Mouse (Mus musculus): ENCODE measurements around the gene Trp63. TPM values are rescaled to one million over a fixed set of nuclear protein-coding genes. Genes with fewer than 3 reads are reported as not detected.

Trp63 gene
- total and polyA plus RNA-seq, 3 experiments: not detected

GRCm38 (mm10) chr16:25848474-25848873 lies 164.9 kb downstream of the Trp63 start:
- Histone ChIP-seq H3K79me2 (ENCODE audit: control insufficient read depth, insufficient read depth, low read length, poor library complexity) (no peaks in the 10 kb centered on the region), H3K9ac (ENCODE audit: control insufficient read depth, low read depth, low read length, poor library complexity, severe bottlenecking) (no peak overlapping the region), H3K4me3 (ENCODE audit: control insufficient read depth in 1 of 2, insufficient read depth in 1 of 2, low read depth in 2 of 2, low read length in 2 of 2) (no peak overlapping the region), H3K9me3 (replicated peaks; ENCODE audit: insufficient read depth, low read length) (no peaks in the 10 kb centered on the region), H3K27me3 (ENCODE audit: control insufficient read depth in 1 of 2, insufficient read depth in 2 of 2, low read length in 2 of 2) (no peaks in the 10 kb centered on the region), H3K27ac (ENCODE audit: control insufficient read depth, low read depth, low read length) (no peak overlapping the region), H3K4me1 (ENCODE audit: control insufficient read depth in 1 of 2, insufficient read depth in 2 of 2, low read length in 2 of 2) (no peaks in the 10 kb centered on the region), H3K36me3 (ENCODE audit: control insufficient read depth in 1 of 2, insufficient read depth in 2 of 2, low read length in 2 of 2) (no peaks in the 10 kb centered on the region)
- no peak for DNase-seq (ENCODE audit: low read depth, low spot score)
- TF ChIP-seq RCOR1 (IDR thresholded peaks at IDR 0.05; ENCODE audit: low read depth, low read length): no peak
- TF ChIP-seq ZMIZ1 (IDR thresholded peaks at IDR 0.05; ENCODE audit: low read depth, low read length): no peak
- no peak for TF ChIP-seq E2F4 (IDR thresholded peaks at IDR 0.05; ENCODE audit: borderline replicate concordance, low read depth, low read length)
- TF ChIP-seq ETS1 (IDR thresholded peaks at IDR 0.05; ENCODE audit: low read depth, low read length): no peak
- TF ChIP-seq MYC (IDR thresholded peaks at IDR 0.05; ENCODE audit: low read depth, low read length): no peak
- TF ChIP-seq NELFE (IDR thresholded peaks at IDR 0.05; ENCODE audit: low read depth, low read length): no peak
- no peak for TF ChIP-seq EP300 (IDR thresholded peaks at IDR 0.05; ENCODE audit: low read depth in 1 of 2, low read length in 2 of 2)
- TF ChIP-seq BHLHE40 (IDR thresholded peaks at IDR 0.05; ENCODE audit: borderline replicate concordance, low read depth, low read length): no peak
- no peak for TF ChIP-seq JUND (IDR thresholded peaks at IDR 0.05; ENCODE audit: low read depth, low read length)
- TF ChIP-seq USF2 (IDR thresholded peaks at IDR 0.05; ENCODE audit: borderline replicate concordance in 1 of 2, insufficient read depth in 1 of 2, low read depth in 1 of 2, low read length in 2 of 2): no peak
- no peak for TF ChIP-seq POLR2AphosphoS5 (IDR thresholded peaks at IDR 0.05; ENCODE audit: borderline replicate concordance, low read depth, low read length)
- TF ChIP-seq POLR2A (IDR thresholded peaks at IDR 0.05; ENCODE audit: control insufficient read depth in 1 of 2, insufficient read depth in 1 of 2, low read depth in 1 of 2, low read length in 2 of 2, poor library complexity in 1 of 2): no peak
- TF ChIP-seq CHD1 (IDR thresholded peaks at IDR 0.05; ENCODE audit: low read depth, low read length): no peak
- TF ChIP-seq CTCF (IDR thresholded peaks at IDR 0.05 in 2 of 3, conservative IDR thresholded peaks at IDR 0.05 in 1 of 3; ENCODE audit: control insufficient read depth in 1 of 3, insufficient read depth in 1 of 3, low read depth in 2 of 3, low read length in 3 of 3, poor library complexity in 1 of 3, severe bottlenecking in 1 of 3): no peak
- no peak for TF ChIP-seq GATA1 (IDR thresholded peaks at IDR 0.05; ENCODE audit: low read depth, low read length)
- TF ChIP-seq ZC3H11A (IDR thresholded peaks at IDR 0.05; ENCODE audit: low read depth, low read length): no peak
- TF ChIP-seq MEF2A (IDR thresholded peaks at IDR 0.05; ENCODE audit: extremely low read depth, insufficient replicate concordance, low read depth, low read length, poor library complexity, severe bottlenecking): no peak

- no peak for TF ChIP-seq JUND (IDR thresholded peaks at IDR 0.05; ENCODE audit: low read depth, low read length)
- TF ChIP-seq POLR2A (IDR thresholded peaks at IDR 0.05; ENCODE audit: control insufficient read depth in 1 of 2, insufficient read depth in 1 of 2, low read depth in 1 of 2, low read length in 2 of 2, poor library complexity in 1 of 2): no peak
- no peak for TF ChIP-seq MAX (IDR thresholded peaks at IDR 0.05; ENCODE audit: low read length)
- TF ChIP-seq SIN3A (IDR thresholded peaks at IDR 0.05; ENCODE audit: low read length): no peak
- no peak for TF ChIP-seq BHLHE40 (IDR thresholded peaks at IDR 0.05; ENCODE audit: borderline replicate concordance, low read depth, low read length)
- no peak for TF ChIP-seq POLR2AphosphoS2 (IDR thresholded peaks at IDR 0.05; ENCODE audit: low read length)
- TF ChIP-seq KAT2A (conservative IDR thresholded peaks at IDR 0.05; ENCODE audit: low read depth, low read length): no peak
- H3K4me1 ChIP-seq (ENCODE audit: control insufficient read depth in 1 of 2, insufficient read depth in 2 of 2, low read length in 2 of 2): no peaks in the 10 kb centered on the region
- no peak for DNase-seq (ENCODE audit: low read depth, low spot score)
- H3K27ac ChIP-seq (ENCODE audit: control insufficient read depth, low read depth, low read length): no peak overlapping the region
- no peaks in the 10 kb centered on the region for H3K79me2 ChIP-seq (ENCODE audit: control insufficient read depth, insufficient read depth, low read length, poor library complexity)
- no peak overlapping the region for H3K4me3 ChIP-seq (ENCODE audit: control insufficient read depth in 1 of 2, insufficient read depth in 1 of 2, low read depth in 2 of 2, low read length in 2 of 2)
- no peaks in the 10 kb centered on the region for H3K9me3 ChIP-seq (replicated peaks; ENCODE audit: insufficient read depth, low read length)
- H3K36me3 ChIP-seq (ENCODE audit: control insufficient read depth in 1 of 2, insufficient read depth in 2 of 2, low read length in 2 of 2): no peaks in the 10 kb centered on the region
- no peak overlapping the region for H3K9ac ChIP-seq (ENCODE audit: control insufficient read depth, low read depth, low read length, poor library complexity, severe bottlenecking)
- no peaks in the 10 kb centered on the region for H3K27me3 ChIP-seq (ENCODE audit: control insufficient read depth in 1 of 2, insufficient read depth in 2 of 2, low read length in 2 of 2)
Measured at GRCm38 (mm10) chr16:25849593-25850464, 166.3 kb downstream of the Trp63 start.
